Mouse (Mus musculus) erythroblast, adult 5-6 weeks (primary cell): ENCODE results near the gene Zcchc24. TPM values are rescaled to one million over a fixed set of nuclear protein-coding genes. Genes with fewer than 3 reads are reported as not detected.

Experiments used
- ATAC-seq: replicated peaks from 2 replicates; pipeline ENCODE4 v1.8.0; 2016; ENCODE audit warnings: moderate number of reproducible peaks, mild to moderate bottlenecking, moderate TSS enrichment, inconsistent platforms; ENCODE audit not compliant: poor library complexity, low FRiP score, severe bottlenecking
- total RNA-seq, 2 experiments: library from RNA; stranded (forward) in 1 of 2; stranded (reverse) in 1 of 2; fragments of 150-400 nt in 1 of 2; fragments of 200-764, 138-1000 nt in 1 of 2; gene quantifications; 2 replicates each; pipeline versions ENCODE4 v1.2.3 to v1.2.4; 2015 to 2017; ENCODE audit warnings: low replicate concordance in 2 of 2

Gene Zcchc24
- total RNA-seq, 2 experiments from 2014 or later: 0.94 to 2.7 TPM

GRCm38 (mm10) chr14:25783220-25783619 lies 14.4 kb upstream of the Zcchc24 start:
- no peak for ATAC-seq

DNA sequence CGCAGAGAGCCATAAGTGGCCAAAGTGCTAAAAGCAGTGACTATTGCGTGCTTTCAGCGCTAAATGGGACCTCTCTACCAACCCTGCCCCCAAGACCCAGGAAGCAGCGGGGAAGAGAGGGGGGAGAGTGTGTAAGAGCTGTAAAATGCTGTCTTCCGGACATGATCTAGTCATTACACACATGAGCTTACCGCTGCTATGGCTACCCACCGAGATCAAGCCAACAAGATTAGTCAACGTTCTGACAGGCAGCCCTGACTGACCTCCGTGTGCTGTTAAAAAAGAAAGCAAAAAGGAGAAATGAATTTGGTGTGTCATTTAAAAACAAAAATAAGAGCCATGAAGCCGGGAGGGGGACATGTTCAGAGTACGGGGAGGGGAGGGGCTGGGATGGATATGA lies 11.8 kb upstream of the Zcchc24 start:
- ATAC-seq: no peak

- no peak for ATAC-seq
Observed at GRCm38 (mm10) chr14:25776294-25776693, 7.5 kb upstream of the Zcchc24 start.

DNA sequence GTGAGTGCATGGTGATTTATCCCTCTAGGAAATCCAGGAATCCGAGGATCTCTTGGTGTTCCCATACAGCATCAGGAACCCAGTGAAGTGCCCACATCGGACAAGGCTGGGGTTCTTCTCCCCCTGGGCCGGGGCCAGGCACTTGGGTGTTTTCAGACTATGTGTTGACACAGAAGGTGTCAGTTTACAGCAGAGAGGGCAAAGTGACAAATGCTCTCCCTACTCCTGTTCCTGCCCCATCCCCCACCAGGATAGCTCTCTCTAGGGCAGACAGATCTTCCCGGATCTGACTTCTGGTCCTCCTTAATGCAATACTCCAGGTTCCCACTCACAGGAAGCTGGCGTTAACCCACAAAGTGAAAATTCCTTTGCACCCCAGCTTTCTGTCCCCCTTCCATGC lies 5.3 kb upstream of the Zcchc24 start:
- no peak for ATAC-seq

- ATAC-seq: no peak
Observed at GRCm38 (mm10) chr14:25773039-25773438, 4.2 kb upstream of the Zcchc24 start.

DNA sequence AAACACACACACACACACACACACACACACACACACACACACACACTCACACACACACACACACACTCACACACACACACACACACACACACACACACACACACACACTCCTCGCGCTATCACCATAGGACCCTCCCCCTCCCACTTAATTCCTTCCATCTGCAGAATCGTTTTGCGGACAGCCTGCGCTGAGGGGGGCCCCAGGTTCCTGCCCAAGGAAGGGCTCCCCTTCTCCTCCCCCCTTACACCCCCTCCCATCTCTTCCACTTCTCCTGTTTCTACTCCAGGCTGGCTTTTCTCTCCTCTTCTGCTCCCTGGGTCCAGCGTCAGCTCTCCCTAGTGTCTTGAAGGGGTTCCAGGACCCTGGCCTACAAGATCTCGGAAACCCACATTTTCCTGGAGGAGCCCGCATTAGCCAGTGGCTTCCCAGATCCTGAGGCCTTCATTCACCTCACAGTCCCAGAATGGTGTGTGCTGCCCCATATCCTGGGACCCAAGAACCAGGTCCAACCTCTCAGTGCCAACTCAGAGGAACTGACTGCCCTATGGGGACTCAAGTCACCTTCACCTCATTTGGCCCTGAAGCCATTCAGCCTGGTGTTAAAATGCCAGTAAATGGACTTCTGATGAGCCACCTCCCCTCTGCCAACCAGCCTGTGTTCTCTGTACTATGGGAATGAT lies 927 bp upstream of the Zcchc24 start:
- ATAC-seq: no peak

GRCm38 (mm10) chr14:25768261-25768893 lies 462 bp downstream of the Zcchc24 start:
- no peak for ATAC-seq

DNA sequence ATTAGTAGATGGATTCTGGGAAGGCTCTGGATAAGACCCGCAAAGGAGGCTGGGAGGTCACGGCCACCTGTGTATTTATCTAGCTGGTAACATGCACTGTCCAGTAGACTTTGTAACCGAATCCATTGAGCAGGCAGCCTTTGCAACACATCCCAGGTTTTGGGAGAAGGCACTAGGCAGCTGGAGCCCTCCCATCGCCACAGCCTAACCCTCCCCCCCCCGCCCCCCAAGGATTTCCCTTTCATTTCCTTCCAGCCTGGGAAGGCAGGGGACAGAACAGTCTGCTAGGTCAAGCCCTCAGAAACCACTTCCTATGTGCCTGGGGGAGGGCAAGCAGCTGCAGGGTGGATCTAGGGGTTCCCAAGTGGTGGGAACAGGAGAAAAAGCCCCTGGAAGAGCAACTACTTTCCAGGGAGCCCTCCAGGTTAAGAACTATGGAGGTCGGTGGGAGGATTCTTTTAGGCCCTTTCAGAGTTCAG lies 1.1 kb downstream of the Zcchc24 start:
- ATAC-seq: no peak

- ATAC-seq: no peak
Observed at GRCm38 (mm10) chr14:25766441-25766840, 2.4 kb downstream of the Zcchc24 start.

DNA sequence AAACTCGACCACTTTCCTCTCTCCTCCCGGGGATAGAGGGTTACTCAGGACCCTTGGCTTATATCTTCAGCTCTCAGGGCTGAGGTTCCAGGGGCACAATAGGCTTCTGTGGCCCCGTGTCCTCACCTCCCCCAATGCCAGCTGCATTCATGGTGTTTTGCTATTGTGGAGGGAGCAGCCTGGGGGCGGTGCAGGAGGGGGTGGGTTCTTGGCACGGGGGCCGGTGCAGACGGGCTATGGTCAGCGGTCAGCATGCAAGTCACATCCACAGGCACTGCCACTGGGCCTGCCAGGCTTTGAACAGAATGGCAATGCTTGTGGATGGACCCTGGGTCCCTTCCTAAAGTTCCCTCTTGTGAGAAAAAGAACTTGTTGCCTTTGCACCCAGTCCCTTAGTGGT lies 2.9 kb downstream of the Zcchc24 start:
- ATAC-seq: no peak

DNA sequence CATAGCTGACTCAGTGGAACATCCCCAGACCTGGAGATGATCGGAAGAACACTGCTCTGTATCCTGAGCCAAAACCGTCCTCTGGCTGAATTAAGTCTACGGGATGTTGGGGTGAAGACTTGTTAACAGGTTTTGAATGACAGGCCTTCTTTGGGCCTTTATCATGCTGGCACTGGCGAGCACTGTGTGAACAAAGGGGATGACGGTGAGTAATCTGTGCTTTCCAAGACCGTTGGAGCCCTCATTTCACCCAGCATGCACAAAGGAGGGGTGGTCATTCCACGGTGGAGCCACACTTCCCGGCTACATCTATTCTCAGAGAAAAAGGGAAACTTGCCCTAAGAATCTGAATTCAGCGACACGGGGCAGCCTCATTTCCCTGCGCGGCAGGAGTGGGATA lies 3.7 kb downstream of the Zcchc24 start:
- no peak for ATAC-seq

DNA sequence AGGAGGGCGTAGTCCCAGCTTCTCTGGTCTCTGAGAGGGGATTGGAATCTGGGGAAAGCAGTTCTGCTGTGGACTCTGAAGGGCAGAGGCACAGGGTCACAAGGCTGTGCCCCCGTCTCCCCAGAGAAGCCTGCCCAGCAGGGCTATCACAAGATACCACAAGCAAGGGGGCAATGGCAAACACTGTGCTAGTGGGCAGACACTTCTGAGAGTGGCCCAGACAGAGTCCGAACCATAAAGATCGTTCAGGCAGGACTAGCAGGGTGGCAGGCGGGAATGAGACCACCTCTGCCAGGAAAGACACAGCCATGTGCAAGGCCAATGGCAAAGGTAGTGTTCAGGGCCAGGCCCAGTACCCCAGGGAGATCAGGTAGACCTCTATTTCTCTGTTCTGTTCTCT lies 7.7 kb downstream of the Zcchc24 start:
- no peak for ATAC-seq

DNA sequence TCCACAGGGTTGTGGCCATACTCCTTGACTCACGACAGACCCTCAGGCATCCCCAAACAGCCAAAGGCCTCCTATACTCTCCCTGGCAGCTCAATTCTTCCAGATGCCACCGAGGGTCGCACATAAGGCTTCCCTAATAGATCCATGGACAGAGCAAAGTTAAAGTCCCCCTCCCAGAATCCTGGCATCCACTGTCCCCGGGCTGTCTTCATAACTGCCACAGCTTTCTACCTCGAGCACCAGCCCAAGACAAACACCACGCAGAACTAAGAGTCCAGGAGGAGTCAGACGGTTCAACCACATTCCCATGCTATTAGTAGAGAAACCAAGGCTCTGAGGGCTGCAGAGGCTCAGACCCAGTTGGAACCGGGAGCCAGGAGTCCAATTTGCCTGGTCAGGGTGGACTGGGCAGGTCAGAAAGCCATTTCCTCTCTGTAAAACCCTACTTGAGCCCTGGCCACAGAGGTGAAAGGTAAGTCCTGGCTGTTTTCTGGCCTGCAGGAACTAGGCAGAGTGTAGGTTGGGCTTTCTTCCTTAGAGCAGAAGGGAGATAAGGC lies 8.8 kb downstream of the Zcchc24 start:
- ATAC-seq: no peak

DNA sequence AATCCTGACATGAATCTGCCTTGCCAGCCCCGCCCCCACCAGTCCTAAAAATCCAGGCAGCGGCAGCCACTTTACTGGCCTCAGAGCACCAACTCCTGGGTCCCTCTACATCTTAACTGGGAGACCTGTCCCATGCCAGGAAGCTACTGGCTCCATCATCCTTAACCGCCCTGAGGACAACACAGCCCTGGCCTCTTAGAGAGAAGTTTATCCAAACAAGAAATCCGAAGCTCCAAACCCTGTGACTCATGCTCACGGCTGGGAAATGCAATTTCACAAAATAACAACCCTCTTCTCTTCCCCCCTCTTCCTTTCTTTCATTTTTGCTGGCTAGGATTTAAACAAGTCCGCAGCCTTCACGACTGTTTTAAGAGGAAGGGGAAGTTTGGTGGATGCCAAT lies 9.3 kb downstream of the Zcchc24 start:
- ATAC-seq: no peak

DNA sequence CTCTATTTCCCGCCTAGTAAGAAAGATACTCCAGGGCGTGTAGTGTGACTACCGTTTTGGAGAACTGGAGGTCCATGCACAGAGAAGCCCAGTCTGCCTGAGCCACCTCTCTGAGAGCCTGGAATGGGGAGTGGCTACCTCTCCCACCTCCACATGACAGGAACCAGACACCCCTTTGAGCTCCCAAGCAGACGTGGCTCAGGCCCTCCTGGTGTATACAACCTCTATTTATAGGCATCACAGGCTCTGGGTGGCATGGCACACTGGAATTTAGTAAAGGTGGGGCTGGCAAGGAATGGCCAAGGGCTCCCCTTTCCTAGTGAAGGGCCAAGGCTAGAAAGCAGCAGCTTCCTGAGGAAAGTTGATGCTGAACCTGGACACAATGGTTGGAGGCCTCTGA lies 10.9 kb downstream of the Zcchc24 start:
- ATAC-seq: no peak

GRCm38 (mm10) chr14:25756385-25756990 lies 12.4 kb downstream of the Zcchc24 start:
- ATAC-seq: no peak

- ATAC-seq: no peak
Observed at GRCm38 (mm10) chr14:25755541-25755940, 13.3 kb downstream of the Zcchc24 start.

GRCm38 (mm10) chr14:25754531-25755484 lies 14.0 kb downstream of the Zcchc24 start:
- ATAC-seq: no peak

DNA sequence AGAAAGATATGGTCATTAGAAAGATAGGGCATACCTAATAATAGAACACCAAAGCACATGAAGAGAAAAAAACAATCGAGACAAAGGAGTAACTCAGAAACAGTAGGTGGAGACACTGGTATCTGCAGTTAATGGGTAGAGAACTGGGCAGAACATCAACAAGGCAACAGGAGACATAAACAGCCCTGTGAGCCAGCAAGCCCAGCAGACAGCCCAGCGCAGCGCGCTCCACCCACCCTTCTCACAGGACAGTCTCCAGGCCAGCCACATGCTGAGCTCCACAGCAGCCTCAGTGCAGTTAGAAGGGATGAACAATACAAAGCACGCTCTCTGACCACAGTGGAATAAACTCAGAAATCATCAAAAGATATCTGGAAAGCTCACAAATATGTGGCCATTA lies 15.8 kb downstream of the Zcchc24 start:
- no peak for ATAC-seq

GRCm38 (mm10) chr14:25751067-25751466 lies 17.8 kb downstream of the Zcchc24 start:
- ATAC-seq: no peak
